Mouse (Mus musculus) heart, embryonic 14.5 days (tissue): ENCODE measurements around the gene Fhad1. TPM values are rescaled to one million over a fixed set of nuclear protein-coding genes. Genes with fewer than 3 reads are reported as not detected.

ENCODE experiments used
- ATAC-seq: fragments of 200-750 bp; cut with Nextera tagmentation; 2 replicates; pipeline ENCODE4 v1.8.0; 2017; ENCODE audit warnings: low read depth, moderate TSS enrichment; ENCODE audit not compliant: insufficient number of reproducible peaks, insufficient read depth, low FRiP score
- H3K27ac ChIP-seq, 2 experiments: fragments of 200-500 bp in 1 of 2; fragments of 300-500 bp in 1 of 2; sonication (generic) in 1 of 2; replicated peaks in 1 of 2; 2 replicates each; pipeline ENCODE4 v1.5.1; 2012 to 2014; ENCODE audit warnings: low read depth in 2 of 2, low read length in 2 of 2, control low read depth in 1 of 2, mild to moderate bottlenecking in 1 of 2, mixed read lengths in 1 of 2; ENCODE audit not compliant: control insufficient read depth in 1 of 2, insufficient read depth in 1 of 2
- H3K27me3 ChIP-seq: fragments of 300-500 bp; sonication (generic); 2 replicates; pipeline ENCODE4 v1.6.1; 2014; ENCODE audit warnings: mild to moderate bottlenecking, low read length, control low read depth; ENCODE audit not compliant: control insufficient read depth, insufficient read depth
- H3K36me3 ChIP-seq: fragments of 300-500 bp; sonication (generic); 2 replicates; pipeline ENCODE4 v1.6.1; 2014; ENCODE audit warnings: mild to moderate bottlenecking, control low read depth, low read length, mixed read lengths; ENCODE audit not compliant: control insufficient read depth, insufficient read depth
- H3K4me1 ChIP-seq, 2 experiments: fragments of 200-500 bp in 1 of 2; fragments of 300-500 bp in 1 of 2; sonication (generic) in 1 of 2; 2 replicates each; pipeline ENCODE4 v1.6.1; 2012 to 2014; ENCODE audit warnings: low read length in 2 of 2, control low read depth in 1 of 2, mixed read lengths in 1 of 2; ENCODE audit not compliant: control insufficient read depth in 2 of 2, insufficient read depth in 2 of 2
- H3K4me2 ChIP-seq: fragments of 300-500 bp; sonication (generic); 2 replicates; pipeline ENCODE4 v1.6.1; 2014; ENCODE audit warnings: mild to moderate bottlenecking, low read length
- H3K4me3 ChIP-seq, 2 experiments: fragments of 200-500 bp in 1 of 2; fragments of 300-500 bp in 1 of 2; sonication (generic) in 1 of 2; 2 replicates each; pipeline ENCODE4 v1.5.1; 2012 to 2014; ENCODE audit warnings: low read length in 2 of 2, mild to moderate bottlenecking in 2 of 2, control low read depth in 1 of 2, low read depth in 1 of 2, moderate library complexity in 1 of 2; ENCODE audit not compliant: control insufficient read depth in 1 of 2, insufficient read depth in 1 of 2
- H3K9ac ChIP-seq: fragments of 300-500 bp; sonication (generic); 2 replicates; pipeline ENCODE4 v1.6.1; 2014; ENCODE audit warnings: mild to moderate bottlenecking, low read length
- H3K9me3 ChIP-seq: fragments of 300-500 bp; sonication (generic); 2 replicates; pipeline ENCODE4 v1.6.1; 2016; ENCODE audit warnings: low read length, control low read depth; ENCODE audit not compliant: control insufficient read depth
- WGBS: fragments of 180-500 bp; shearing (Covaris S2); extraction: QIAGEN DNeasy Blood & Tissue Kit; methylation state at CpG from one replicate; pipeline ENCODE4 v1.1.7; 2014; 5-methylcytosine and 5-hydroxymethylcytosine counted together
- polyA plus RNA-seq: library from polyadenylated mRNA; unstranded; fragments of >200 nt; fragmentation: Nextera tagmentation; extraction: Ambion mirVana; gene quantifications from 2 replicates; pipeline ENCODE4 v1.2.1, GENCODE M21; 2014

The Fhad1 gene
- polyA plus RNA-seq, 1 experiment from 2014 or later, result 3.3 TPM

GRCm38 (mm10) chr4:141898905-141899304, 116.0 kb downstream of the Fhad1 start:
- H3K36me3 ChIP-seq, result no peaks in the 10 kb centered on the region
- ATAC-seq, result no peak
- peaks cover 22 to 26% of the 10 kb centered on the region in 2 experiments for H3K4me1 ChIP-seq
- no peak overlapping the region for H3K27ac ChIP-seq
- WGBS, result 94% methylated on average over 8 of the region's 8 CpGs
- H3K27me3 ChIP-seq, result peaks cover 3% of the 10 kb centered on the region; the same call in 1 of the 2 replicates
- H3K9ac ChIP-seq, result no peak overlapping the region
- no peaks in the 10 kb centered on the region for H3K9me3 ChIP-seq
- H3K4me3 ChIP-seq, result no peak overlapping the region
- H3K4me2 ChIP-seq, result no peak overlapping the region

- peaks cover 3% of the 10 kb centered on the region; the same call in 1 of the 2 replicates for H3K27me3 ChIP-seq
- ATAC-seq, result no peak
- peaks cover 22 to 26% of the 10 kb centered on the region in 2 experiments for H3K4me1 ChIP-seq
- no peaks in the 10 kb centered on the region for H3K9me3 ChIP-seq
- WGBS, result 42% methylated on average over 3 of the region's 3 CpGs
- no peak overlapping the region for H3K4me3 ChIP-seq
- no peak overlapping the region for H3K27ac ChIP-seq
- no peak overlapping the region for H3K9ac ChIP-seq
- H3K36me3 ChIP-seq, result no peaks in the 10 kb centered on the region
- H3K4me2 ChIP-seq, result no peak overlapping the region
Observed at GRCm38 (mm10) chr4:141897838-141898237, 117.0 kb downstream of the Fhad1 start.

DNA sequence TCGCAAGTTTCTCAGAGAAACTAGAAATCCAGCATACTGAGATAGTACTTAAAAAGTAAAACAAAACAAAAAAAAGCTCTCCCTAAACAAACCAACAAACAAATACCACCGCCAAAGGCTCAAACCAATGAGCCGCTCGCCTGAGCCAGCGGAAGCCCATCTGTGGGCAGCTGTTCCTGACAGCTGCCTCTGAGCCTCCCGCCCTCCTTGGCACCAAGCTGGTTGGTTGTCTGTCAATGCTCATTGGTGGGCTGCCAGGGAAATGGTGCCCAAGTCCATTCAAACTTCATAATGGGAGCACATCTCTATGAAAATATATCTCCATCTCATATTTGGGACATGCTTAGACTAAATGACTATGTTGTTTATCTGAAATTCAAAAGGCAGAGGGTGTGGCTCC, 117.7 kb downstream of the Fhad1 start:
- Histone ChIP-seq H3K27me3 (peaks cover 3% of the 10 kb centered on the region; the same call in 1 of the 2 replicates), H3K4me2 (no peak overlapping the region), H3K27ac (no peak overlapping the region), H3K4me1 (peaks cover 22 to 25% of the 10 kb centered on the region in 2 experiments), H3K9ac (no peak overlapping the region), H3K36me3 (no peaks in the 10 kb centered on the region), H3K4me3 (no peak overlapping the region), H3K9me3 (no peaks in the 10 kb centered on the region)
- 86% methylated on average over 6 of the region's 6 CpGs for WGBS
- ATAC-seq, result no peak

DNA sequence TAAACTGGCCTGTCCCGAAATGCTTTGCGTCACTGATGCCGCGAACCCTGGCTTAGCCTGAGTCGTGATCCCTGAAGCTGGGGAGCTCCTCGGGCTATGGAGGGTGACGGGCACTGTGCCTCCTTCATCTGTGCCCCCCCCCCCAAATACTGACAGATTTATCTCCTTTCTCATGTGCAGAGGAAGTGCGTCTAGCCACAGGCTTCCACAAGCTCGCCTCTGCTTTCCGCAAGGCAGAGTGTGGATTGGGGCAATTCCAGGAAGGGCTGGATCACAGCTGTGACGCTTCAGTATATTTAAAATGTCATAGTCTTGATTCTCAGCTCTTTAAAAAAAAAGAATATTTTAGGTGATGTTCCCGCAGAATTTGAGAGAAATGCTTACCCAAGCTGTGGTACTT, 119.1 kb downstream of the Fhad1 start:
- H3K4me2 ChIP-seq, result no peak overlapping the region
- no peak for ATAC-seq
- no peak overlapping the region for H3K9ac ChIP-seq
- WGBS, result 50% methylated on average over 12 of the region's 12 CpGs
- no peak overlapping the region for H3K4me3 ChIP-seq
- peaks cover 3% of the 10 kb centered on the region; the same call in 1 of the 2 replicates for H3K27me3 ChIP-seq
- H3K9me3 ChIP-seq, result no peaks in the 10 kb centered on the region
- peaks cover 20 to 22% of the 10 kb centered on the region in 2 experiments for H3K4me1 ChIP-seq
- no peaks in the 10 kb centered on the region for H3K36me3 ChIP-seq
- no peak overlapping the region for H3K27ac ChIP-seq

DNA sequence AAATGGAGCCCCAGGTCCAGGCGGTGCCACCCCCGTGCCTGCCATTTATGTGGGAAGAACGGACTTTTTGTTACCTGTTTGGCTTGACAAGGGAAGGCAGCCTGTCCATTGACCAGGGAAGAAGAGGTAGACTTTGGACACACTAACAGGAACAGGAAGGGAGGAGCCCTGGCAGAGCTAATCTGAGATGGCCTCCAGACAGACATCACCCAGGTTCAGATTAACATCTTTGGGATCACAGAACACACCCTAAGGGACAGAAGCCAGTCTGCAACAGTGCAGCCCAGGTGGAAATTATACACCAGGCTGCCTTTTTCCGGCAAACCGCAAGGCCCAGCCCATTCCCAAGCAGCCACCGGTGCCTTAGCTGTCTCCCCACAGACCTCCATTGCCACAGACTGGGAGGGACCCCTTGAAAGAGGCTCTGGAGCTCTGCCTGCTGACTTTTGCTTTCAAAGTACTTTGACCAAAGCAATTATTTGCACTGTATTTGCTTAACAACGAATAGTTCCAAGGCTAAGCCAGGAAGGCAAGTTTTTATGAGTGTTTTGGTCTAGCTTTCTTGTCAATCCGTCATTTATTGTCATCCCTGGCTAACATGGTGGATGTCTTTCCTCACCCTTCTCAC, 121.6 kb downstream of the Fhad1 start:
- Histone ChIP-seq H3K36me3 (no peaks in the 10 kb centered on the region), H3K4me3 (no peak overlapping the region), H3K27me3 (peaks cover 3% of the 10 kb centered on the region; the same call in 1 of the 2 replicates), H3K27ac (no peak overlapping the region), H3K4me2 (no peak overlapping the region), H3K9me3 (no peaks in the 10 kb centered on the region), H3K4me1 (peaks cover 7 to 8% of the 10 kb centered on the region in 2 experiments; a peak in 3 of 4 replicates), H3K9ac (no peak overlapping the region)
- no peak for ATAC-seq
- WGBS, result 86% methylated on average over 8 of the region's 8 CpGs

DNA sequence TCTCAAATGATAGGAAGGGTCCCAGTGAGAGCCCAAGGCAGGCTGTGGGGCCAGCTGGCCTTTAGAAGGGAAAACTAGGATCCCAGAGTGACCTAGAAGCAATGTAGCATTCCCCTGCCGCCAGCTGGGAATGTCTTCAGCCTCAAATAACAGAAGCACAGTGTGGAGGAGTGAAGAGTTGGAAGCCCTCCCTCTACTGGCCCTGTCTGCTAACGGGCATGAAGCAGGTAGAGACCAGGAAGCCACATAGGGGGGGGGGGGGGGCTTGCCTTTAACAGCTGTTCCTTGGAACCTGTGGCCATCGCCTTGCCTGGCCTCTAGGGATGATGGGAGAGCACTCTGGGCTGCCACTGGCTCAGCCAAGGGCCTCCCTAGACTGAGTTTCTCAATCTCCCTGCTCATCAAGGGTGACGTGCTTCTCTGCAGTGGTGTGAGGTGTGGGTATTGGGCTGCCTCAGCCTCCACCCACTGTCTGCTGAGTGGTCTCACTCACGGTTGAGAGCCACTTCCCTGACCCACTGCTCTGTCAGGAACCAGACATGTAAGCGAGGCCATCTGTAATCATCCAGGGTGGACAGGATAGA, 128.4 kb downstream of the Fhad1 start:
- WGBS, result 30% methylated on average over 6 of the region's 6 CpGs
- H3K4me3 ChIP-seq, result no peak overlapping the region
- no peak overlapping the region for H3K27ac ChIP-seq
- H3K9ac ChIP-seq, result no peak overlapping the region
- peaks cover 32 to 42% of the 10 kb centered on the region in 2 experiments for H3K4me1 ChIP-seq
- no peaks in the 10 kb centered on the region for H3K36me3 ChIP-seq
- H3K9me3 ChIP-seq, result no peaks in the 10 kb centered on the region
- H3K4me2 ChIP-seq, result no peak overlapping the region
- ATAC-seq, result no peak
- H3K27me3 ChIP-seq, result no peaks in the 10 kb centered on the region

GRCm38 (mm10) chr4:141885451-141885850, 129.4 kb downstream of the Fhad1 start:
- H3K4me1 ChIP-seq, result peaks cover 32 to 43% of the 10 kb centered on the region in 2 experiments
- no peaks in the 10 kb centered on the region for H3K27me3 ChIP-seq
- H3K4me3 ChIP-seq, result no peak overlapping the region
- H3K36me3 ChIP-seq, result no peaks in the 10 kb centered on the region
- 46% methylated on average over 9 of the region's 9 CpGs for WGBS
- no peak for ATAC-seq
- H3K9ac ChIP-seq, result no peak overlapping the region; the same call in 1 of the 2 replicates
- H3K27ac ChIP-seq, result no peak overlapping the region
- no peaks in the 10 kb centered on the region for H3K9me3 ChIP-seq
- H3K4me2 ChIP-seq, result no peak overlapping the region; the same call in 1 of the 2 replicates
